Mouse (Mus musculus) MEL (cell line): Measurements from ENCODE around the gene March6. TPM values are rescaled to one million over a fixed set of nuclear protein-coding genes. Genes with fewer than 3 reads are reported as not detected.

Source experiments
- DNase-seq: peaks from one replicate; pipeline ENCODE4 v3.0.0; 2011; ENCODE audit warnings: low read depth, low spot score
- H3K27ac ChIP-seq: 2 replicates; pipeline ENCODE4 v1.5.1; 2012; ENCODE audit warnings: low read depth, mild to moderate bottlenecking, control low read depth, low read length, moderate library complexity; ENCODE audit not compliant: control insufficient read depth
- H3K27me3 ChIP-seq, 2 experiments: fragments of 150-350 bp in 1 of 2; sonication (generic) in 1 of 2; 2 replicates each; pipeline ENCODE4 v1.6.1; 2012; ENCODE audit warnings: low read length in 2 of 2, mild to moderate bottlenecking in 2 of 2, improper control_type of control experiment in 1 of 2, moderate library complexity in 1 of 2; ENCODE audit not compliant: insufficient read depth in 2 of 2, control insufficient read depth in 1 of 2
- H3K36me3 ChIP-seq, 2 experiments: 2 replicates each; pipeline ENCODE4 v1.6.1; 2012 to 2014; ENCODE audit warnings: low read length in 2 of 2, improper control_type of control experiment in 1 of 2, inconsistent platforms in 1 of 2, mild to moderate bottlenecking in 1 of 2; ENCODE audit not compliant: insufficient read depth in 2 of 2, control insufficient read depth in 1 of 2
- H3K4me1 ChIP-seq, 2 experiments: fragments of 150-350 bp in 1 of 2; sonication (generic) in 1 of 2; 2 replicates each; pipeline ENCODE4 v1.6.1; 2012; ENCODE audit warnings: low read length in 2 of 2, improper control_type of control experiment in 1 of 2, mild to moderate bottlenecking in 1 of 2; ENCODE audit not compliant: insufficient read depth in 2 of 2, control insufficient read depth in 1 of 2
- H3K4me3 ChIP-seq, 2 experiments: fragments of 150-350 bp in 1 of 2; sonication (generic) in 1 of 2; 2 replicates each; pipeline ENCODE4 v1.5.1; 2012; ENCODE audit warnings: low read depth in 2 of 2, low read length in 2 of 2, mild to moderate bottlenecking in 2 of 2, moderate library complexity in 2 of 2, control low read depth in 1 of 2, improper control_type of control experiment in 1 of 2; ENCODE audit not compliant: control insufficient read depth in 1 of 2, insufficient read depth in 1 of 2
- H3K79me2 ChIP-seq: 2 replicates; pipeline ENCODE4 v1.6.1; 2012; ENCODE audit warnings: mild to moderate bottlenecking, low read length, moderate library complexity; ENCODE audit not compliant: control insufficient read depth, poor library complexity, insufficient read depth
- H3K9ac ChIP-seq: 2 replicates; pipeline ENCODE4 v1.6.1; 2012; ENCODE audit warnings: low read depth, mild to moderate bottlenecking, control low read depth, low read length, moderate library complexity; ENCODE audit not compliant: control insufficient read depth, poor library complexity, severe bottlenecking
- H3K9me3 ChIP-seq: fragments of 150-350 bp; sonication (generic); replicated peaks from 2 replicates; pipeline ENCODE4 v1.6.1; 2012; ENCODE audit warnings: mild to moderate bottlenecking, low read length, improper control_type of control experiment, moderate library complexity; ENCODE audit not compliant: insufficient read depth
- CHD1 ChIP-seq: IDR thresholded peaks from 2 replicates; pipeline ENCODE4 v1.6.1; 2012; ENCODE audit warnings: low read depth, mild to moderate bottlenecking, inconsistent platforms, low read length, improper control_type of control experiment
- CHD2 ChIP-seq: IDR thresholded peaks from 2 replicates; pipeline ENCODE4 v1.6.1; 2011; ENCODE audit warnings: low read length, improper control_type of control experiment
- CTCF ChIP-seq, 3 experiments: IDR thresholded peaks in 2 of 3; conservative IDR thresholded peaks in 1 of 3; 2 replicates each; pipeline ENCODE4 v1.5.1; 2011 to 2012; ENCODE audit warnings: low read length in 3 of 3, low read depth in 2 of 3, mild to moderate bottlenecking in 2 of 3, improper control_type of control experiment in 1 of 3, inconsistent platforms in 1 of 3, mixed read lengths in 1 of 3, moderate library complexity in 1 of 3; ENCODE audit not compliant: control insufficient read depth in 1 of 3, insufficient read depth in 1 of 3, poor library complexity in 1 of 3, severe bottlenecking in 1 of 3
- E2F4 ChIP-seq: IDR thresholded peaks from 2 replicates; pipeline ENCODE4 v1.6.1; 2011; ENCODE audit warnings: low read depth, low read length, improper control_type of control experiment, borderline replicate concordance
- ELF1 ChIP-seq: IDR thresholded peaks from 2 replicates; pipeline ENCODE4 v1.6.1; 2014; ENCODE audit warnings: low read depth, mild to moderate bottlenecking, inconsistent platforms, low read length, improper control_type of control experiment, moderate library complexity
- EP300 ChIP-seq, 2 experiments: IDR thresholded peaks; 2 replicates each; pipeline ENCODE4 v1.6.1; 2011; ENCODE audit warnings: improper control_type of control experiment in 2 of 2, low read length in 2 of 2, low read depth in 1 of 2, mild to moderate bottlenecking in 1 of 2
- ETS1 ChIP-seq: IDR thresholded peaks from 2 replicates; pipeline ENCODE4 v1.6.1; 2012; ENCODE audit warnings: low read depth, mild to moderate bottlenecking, inconsistent platforms, low read length, improper control_type of control experiment, moderate library complexity
- GABPA ChIP-seq: IDR thresholded peaks from 2 replicates; pipeline ENCODE4 v1.6.1; 2012; ENCODE audit warnings: low read depth, mild to moderate bottlenecking, inconsistent platforms, low read length, improper control_type of control experiment, moderate library complexity
- GATA1 ChIP-seq: IDR thresholded peaks from 2 replicates; pipeline ENCODE4 v1.6.1; 2011; ENCODE audit warnings: low read depth, low read length, improper control_type of control experiment
- HCFC1 ChIP-seq: IDR thresholded peaks from 2 replicates; pipeline ENCODE4 v1.6.1; 2012; ENCODE audit warnings: low read depth, mild to moderate bottlenecking, inconsistent platforms, low read length, improper control_type of control experiment, moderate library complexity
- JUND ChIP-seq: IDR thresholded peaks from 2 replicates; pipeline ENCODE4 v1.6.1; 2011; ENCODE audit warnings: low read depth, mild to moderate bottlenecking, improper control_type of control experiment, low read length
- KAT2A ChIP-seq: conservative IDR thresholded peaks from 2 replicates; pipeline ENCODE4 v1.6.1; 2012; ENCODE audit warnings: low read depth, low read length, improper control_type of control experiment, inconsistent platforms
- MAFK ChIP-seq: IDR thresholded peaks from 2 replicates; pipeline ENCODE4 v1.6.1; 2011; ENCODE audit warnings: low read depth, mild to moderate bottlenecking, low read length, improper control_type of control experiment, borderline replicate concordance
- MAZ ChIP-seq: IDR thresholded peaks from 2 replicates; pipeline ENCODE4 v1.6.1; 2012; ENCODE audit warnings: low read depth, mild to moderate bottlenecking, inconsistent platforms, low read length, improper control_type of control experiment
- MEF2A ChIP-seq: IDR thresholded peaks from 2 replicates; pipeline ENCODE4 v1.6.1; 2014; ENCODE audit warnings: low read depth, mild to moderate bottlenecking, inconsistent platforms, low read length, improper control_type of control experiment; ENCODE audit not compliant: poor library complexity, insufficient replicate concordance, severe bottlenecking; ENCODE audit errors: extremely low read depth
- MXI1 ChIP-seq: IDR thresholded peaks from 2 replicates; pipeline ENCODE4 v1.6.1; 2011; ENCODE audit warnings: mild to moderate bottlenecking, low read depth, low read length, improper control_type of control experiment
- MYB ChIP-seq: IDR thresholded peaks from 2 replicates; pipeline ENCODE4 v1.6.1; 2011; ENCODE audit warnings: mild to moderate bottlenecking, low read depth, low read length, improper control_type of control experiment
- MYC ChIP-seq: IDR thresholded peaks from 2 replicates; pipeline ENCODE4 v1.6.1; 2011; ENCODE audit warnings: low read depth, mild to moderate bottlenecking, low read length, improper control_type of control experiment, moderate library complexity
- NELFE ChIP-seq: IDR thresholded peaks from 2 replicates; pipeline ENCODE4 v1.6.1; 2011; ENCODE audit warnings: low read depth, low read length, improper control_type of control experiment
- NRF1 ChIP-seq: IDR thresholded peaks from 2 replicates; pipeline ENCODE4 v1.6.1; 2014; ENCODE audit warnings: low read depth, mild to moderate bottlenecking, inconsistent platforms, low read length, improper control_type of control experiment, moderate library complexity; ENCODE audit not compliant: poor library complexity, insufficient read depth, severe bottlenecking
- POLR2A ChIP-seq, 2 experiments: IDR thresholded peaks; 2 replicates each; pipeline ENCODE4 v1.6.1; 2011 to 2012; ENCODE audit warnings: low read length in 2 of 2, mild to moderate bottlenecking in 2 of 2, control low read depth in 1 of 2, improper control_type of control experiment in 1 of 2, low read depth in 1 of 2, moderate library complexity in 1 of 2; ENCODE audit not compliant: control insufficient read depth in 1 of 2, insufficient read depth in 1 of 2, poor library complexity in 1 of 2
- POLR2AphosphoS2 ChIP-seq: IDR thresholded peaks from 2 replicates; pipeline ENCODE4 v1.6.1; 2011; ENCODE audit warnings: low read length, improper control_type of control experiment
- POLR2AphosphoS5 ChIP-seq: IDR thresholded peaks from 2 replicates; pipeline ENCODE4 v1.6.1; 2012; ENCODE audit warnings: low read depth, borderline replicate concordance, mild to moderate bottlenecking, inconsistent platforms, low read length, moderate library complexity, mixed read lengths
- RAD21 ChIP-seq: IDR thresholded peaks from 2 replicates; pipeline ENCODE4 v1.6.1; 2011; ENCODE audit warnings: mild to moderate bottlenecking, low read depth, low read length, improper control_type of control experiment
- RCOR1 ChIP-seq: IDR thresholded peaks from 2 replicates; pipeline ENCODE4 v1.6.1; 2012; ENCODE audit warnings: low read depth, mild to moderate bottlenecking, inconsistent platforms, low read length, improper control_type of control experiment
- SIN3A ChIP-seq: IDR thresholded peaks from 2 replicates; pipeline ENCODE4 v1.6.1; 2012; ENCODE audit warnings: low read length, improper control_type of control experiment, inconsistent platforms
- SMC3 ChIP-seq: IDR thresholded peaks from 2 replicates; pipeline ENCODE4 v1.6.1; 2011; ENCODE audit warnings: low read depth, low read length, improper control_type of control experiment
- TAL1 ChIP-seq: IDR thresholded peaks from 2 replicates; pipeline ENCODE4 v1.6.1; 2012; ENCODE audit warnings: mild to moderate bottlenecking, inconsistent platforms, low read length, moderate library complexity, mixed read lengths
- TBP ChIP-seq: IDR thresholded peaks from 2 replicates; pipeline ENCODE4 v1.8.0; 2011; ENCODE audit warnings: low read depth, low read length, improper control_type of control experiment
- UBTF ChIP-seq: IDR thresholded peaks from 2 replicates; pipeline ENCODE4 v1.6.1; 2012; ENCODE audit warnings: low read depth, mild to moderate bottlenecking, inconsistent platforms, low read length, improper control_type of control experiment, moderate library complexity, borderline replicate concordance; ENCODE audit not compliant: insufficient read depth
- USF1 ChIP-seq: IDR thresholded peaks from 2 replicates; pipeline ENCODE4 v1.6.1; 2014; ENCODE audit warnings: low read depth, mild to moderate bottlenecking, inconsistent platforms, low read length, improper control_type of control experiment, moderate library complexity
- USF2 ChIP-seq, 2 experiments: IDR thresholded peaks; 2 replicates each; pipeline ENCODE4 v1.6.1; 2011 to 2012; ENCODE audit warnings: improper control_type of control experiment in 2 of 2, low read length in 2 of 2, borderline replicate concordance in 1 of 2, inconsistent platforms in 1 of 2, low read depth in 1 of 2, mild to moderate bottlenecking in 1 of 2; ENCODE audit not compliant: insufficient read depth in 1 of 2
- ZC3H11A ChIP-seq: IDR thresholded peaks from 2 replicates; pipeline ENCODE4 v1.6.1; 2012; ENCODE audit warnings: low read depth, mild to moderate bottlenecking, inconsistent platforms, low read length, improper control_type of control experiment
- ZKSCAN1 ChIP-seq: IDR thresholded peaks from 2 replicates; pipeline ENCODE4 v1.6.1; 2012; ENCODE audit warnings: low read depth, mild to moderate bottlenecking, inconsistent platforms, low read length, improper control_type of control experiment, moderate library complexity
- ZMIZ1 ChIP-seq: IDR thresholded peaks from 2 replicates; pipeline ENCODE4 v1.6.1; 2012; ENCODE audit warnings: low read depth, mild to moderate bottlenecking, inconsistent platforms, low read length, improper control_type of control experiment, moderate library complexity
- ZNF384 ChIP-seq: IDR thresholded peaks from 2 replicates; pipeline ENCODE4 v1.6.1; 2012; ENCODE audit warnings: low read depth, mild to moderate bottlenecking, inconsistent platforms, low read length, improper control_type of control experiment
- polyA plus RNA-seq, 2 experiments: library from polyadenylated mRNA; stranded (reverse) in 1 of 2; unstranded in 1 of 2; fragments of >175 nt in 1 of 2; fragments of >200 nt in 1 of 2; gene quantifications; 2 replicates each; pipeline versions ENCODE4 v1.2.1 to v1.2.4; 2012; ENCODE audit warnings: low replicate concordance in 2 of 2, low read depth in 1 of 2; ENCODE audit not compliant: insufficient read length in 2 of 2, insufficient read depth in 1 of 2, missing spikeins in 1 of 2
- total RNA-seq: library from RNA; depleted of rRNA; stranded (reverse); fragments of 300-350 nt; gene quantifications from 2 replicates; pipeline ENCODE4 v1.2.3, GENCODE M21; 2012

Gene March6
- total and polyA plus RNA-seq, 3 experiments, result 37.9 to 114 (median 62.5) TPM

DNA sequence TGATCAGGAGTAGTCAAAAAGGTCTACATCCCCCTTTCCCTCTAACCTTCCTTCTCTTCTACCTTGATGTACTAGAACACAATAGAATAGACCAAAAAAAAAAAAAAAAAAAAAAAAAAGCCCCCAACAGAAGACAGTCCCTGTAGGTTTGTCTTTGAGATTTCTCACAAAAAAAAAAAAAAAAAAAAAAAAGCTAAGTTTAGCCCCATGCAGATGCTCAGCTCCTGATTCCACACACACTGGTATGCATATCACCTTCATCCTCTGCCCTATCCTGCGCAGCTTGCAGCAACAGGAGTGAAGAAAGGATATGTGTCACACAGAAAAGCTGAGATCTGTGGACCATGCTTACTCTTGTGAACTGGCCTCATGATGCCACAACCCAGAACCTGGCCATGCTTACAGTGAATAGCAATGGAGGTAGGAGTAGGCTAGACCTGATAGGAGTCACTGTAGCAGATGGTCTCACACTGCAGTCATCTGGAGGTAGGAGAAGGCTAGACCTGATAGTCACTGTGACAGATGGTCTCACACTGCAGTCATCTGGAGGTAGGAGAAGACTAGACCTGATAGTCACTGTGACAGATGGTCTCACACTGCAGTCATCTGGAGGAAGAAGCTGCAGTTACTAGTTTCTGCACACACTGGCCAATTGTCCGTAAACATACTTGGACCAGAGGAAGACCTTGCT is 1.6 kb upstream of the March6 start:
- Histone ChIP-seq H3K4me3 (peak overlapping the region; percentile 93 to 97), H3K27me3 (no peaks in the 10 kb centered on the region), H3K27ac (peak overlapping the region; percentile 91), H3K9ac (peak overlapping the region; percentile 97), H3K36me3 (peaks cover 2 to 57% of the 10 kb centered on the region in 2 experiments; a peak in 3 of 4 replicates), H3K4me1 (peaks cover 44 to 46% of the 10 kb centered on the region in 2 experiments), H3K9me3 (no peaks in the 10 kb centered on the region), H3K79me2 (peaks cover 39% of the 10 kb centered on the region)
- peak; percentile 84 for DNase-seq
- TF ChIP-seq E2F4 (no peak), RCOR1 (no peak), ZKSCAN1 (no peak), MAZ (no peak), SMC3 (no peak), POLR2A (IDR thresholded peaks at IDR 0.05; ENCODE audit: control insufficient read depth in 1 of 2, insufficient read depth in 1 of 2, low read depth in 1 of 2, low read length in 2 of 2, poor library complexity in 1 of 2) (peak in 1 of 2 experiments; percentile 50; a peak in 1 of 4 replicates), CHD2 (no peak), UBTF (no peak), GATA1 (no peak; the same call in 1 of the 2 replicates), USF1 (no peak), POLR2AphosphoS2 (no peak; the same call in 1 of the 2 replicates), CHD1 (peak; percentile 91), ZNF384 (peak; percentile 86), NELFE (no peak), MEF2A (no peak), ELF1 (no peak), HCFC1 (no peak), MXI1 (no peak), SIN3A (peak; percentile 46), NRF1 (peak; percentile 27; the same call in 1 of the 2 replicates), JUND (no peak), MYC (peak; percentile 36; the same call in 1 of the 2 replicates), ZC3H11A (no peak), CTCF (IDR thresholded peaks at IDR 0.05 in 2 of 3, conservative IDR thresholded peaks at IDR 0.05 in 1 of 3; ENCODE audit: control insufficient read depth in 1 of 3, insufficient read depth in 1 of 3, low read depth in 2 of 3, low read length in 3 of 3, poor library complexity in 1 of 3, severe bottlenecking in 1 of 3) (no peak), USF2 (IDR thresholded peaks at IDR 0.05; ENCODE audit: borderline replicate concordance in 1 of 2, insufficient read depth in 1 of 2, low read depth in 1 of 2, low read length in 2 of 2) (no peak), TBP (no peak), RAD21 (no peak), MAFK (no peak), ZMIZ1 (no peak), KAT2A (no peak), TAL1 (peak; percentile 96), EP300 (IDR thresholded peaks at IDR 0.05; ENCODE audit: low read depth in 1 of 2, low read length in 2 of 2) (peak; percentile 36 to 51; a peak in 3 of 4 replicates), GABPA (no peak), ETS1 (peak; percentile 98), MYB (no peak), POLR2AphosphoS5 (peak; percentile 75; the same call in 1 of the 2 replicates)
